Mouse (Mus musculus) spleen, postnatal 14 days (tissue): Measurements from ENCODE around the gene Sgcb.
"Not testable (repeated sequence)": the region's sequence is repeated elsewhere in the genome, so short reads cannot be mapped to it uniquely, and the experiment has no call there.

Experiments
- DNase-seq, 2 experiments: peaks; one replicate each; pipeline ENCODE4 v3.0.0; 2021 to 2022; ENCODE audit warnings: low spot score in 2 of 2

Sgcb gene

DNA sequence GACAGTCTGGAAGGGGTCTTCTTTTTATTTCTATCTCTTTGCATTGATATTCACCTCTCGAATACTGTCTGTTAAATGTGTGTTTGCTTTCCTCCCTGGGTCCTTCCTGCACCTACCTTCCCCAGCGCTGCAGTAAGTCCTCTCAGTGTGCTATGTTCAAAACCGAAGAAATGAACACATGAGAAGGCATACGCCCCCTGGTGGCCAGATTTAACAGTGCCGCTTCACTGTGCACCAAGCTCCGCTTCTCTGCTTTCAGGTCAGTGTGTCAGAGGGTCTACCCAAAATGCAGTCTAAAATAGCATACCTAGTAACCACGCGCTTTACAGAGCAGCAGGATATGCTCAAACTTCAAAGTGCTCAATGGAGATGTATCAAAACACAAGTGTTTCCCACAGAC is 14.4 kb downstream of the Sgcb start:
- peak; percentile 25 to 47 for DNase-seq

GRCm38 (mm10) chr5:73632291-73632690 is 15.3 kb downstream of the Sgcb start, which contains the start of gene Lrrc66:
Gene Lrrc66 (minus strand): TSS chr5:73632526.
- DNase-seq = no peak

DNA sequence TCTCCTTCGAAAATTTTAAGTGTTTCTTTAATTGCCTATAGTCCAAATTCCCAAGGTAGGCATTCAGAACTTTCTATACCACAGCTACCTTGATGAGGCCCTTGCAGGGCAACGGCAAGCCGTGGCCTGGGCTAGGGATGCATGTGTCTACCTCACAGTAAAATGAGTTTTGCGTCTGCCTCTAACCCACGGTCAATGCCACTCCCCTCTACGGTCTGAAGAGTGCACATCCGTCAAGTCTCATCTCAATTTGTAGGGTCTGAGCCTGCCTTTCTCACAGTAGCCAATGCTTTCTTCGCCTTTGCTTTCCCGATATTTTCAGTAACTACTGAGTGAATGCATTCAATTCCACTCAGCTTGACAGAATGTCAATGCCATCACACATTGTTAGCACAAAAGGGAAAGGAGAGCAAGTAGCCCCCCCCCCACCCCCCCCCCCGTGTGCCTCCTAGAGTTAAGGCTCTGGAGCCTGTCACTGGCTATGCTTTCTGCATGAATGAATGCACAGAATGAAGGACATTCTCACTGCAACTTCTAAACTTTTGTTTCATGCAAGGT is 16.5 kb downstream of the Sgcb start:
- DNase-seq = no peak

DNA sequence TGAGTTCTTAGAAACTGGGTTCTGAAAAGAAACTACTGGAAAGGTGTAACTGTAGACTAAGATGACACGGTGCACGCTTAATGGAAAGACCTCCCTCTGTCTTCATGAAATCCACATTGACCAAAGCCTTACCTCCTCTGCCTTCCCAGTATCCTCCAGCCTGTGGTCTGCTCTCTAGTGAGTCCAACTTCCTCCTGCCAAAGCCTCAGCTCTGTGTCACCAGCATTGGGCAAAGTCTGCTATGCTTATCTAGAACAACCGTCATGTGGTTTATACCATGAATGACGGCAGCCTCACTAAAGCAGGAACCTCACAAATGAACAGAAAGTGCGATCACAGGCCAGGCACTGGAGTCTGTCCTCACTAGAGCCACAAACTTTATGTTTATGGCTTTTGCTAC is 17.4 kb downstream of the Sgcb start:
- DNase-seq = no peak

DNA sequence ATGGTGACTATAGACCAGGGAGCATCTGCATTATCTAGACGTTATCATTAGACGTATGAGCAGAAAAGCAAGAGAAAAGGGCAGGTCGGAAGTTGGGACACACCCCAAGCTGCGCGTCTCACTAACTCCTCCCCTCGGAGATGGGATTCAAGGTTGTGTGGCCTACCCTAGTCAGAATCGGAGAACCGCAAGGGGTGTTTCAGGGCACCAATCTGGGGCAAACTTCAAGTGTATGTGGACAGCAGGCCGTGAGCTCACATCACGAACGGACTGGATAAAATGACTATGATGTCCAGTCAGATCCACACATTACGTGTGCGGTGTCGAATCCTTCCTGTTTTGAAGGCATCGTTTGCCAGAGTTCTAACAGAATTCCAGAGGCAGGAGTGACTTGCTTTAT is 19.6 kb downstream of the Sgcb start:
- no peak for DNase-seq

- DNase-seq = no peak
These were observed 20.0 kb downstream of the Sgcb start for GRCm38 (mm10) chr5:73627559-73627958.

- DNase-seq = no peak
These were observed 20.7 kb downstream of the Sgcb start for GRCm38 (mm10) chr5:73626842-73627241.

GRCm38 (mm10) chr5:73625505-73625904 is 22.1 kb downstream of the Sgcb start:
- no peak for DNase-seq

DNA sequence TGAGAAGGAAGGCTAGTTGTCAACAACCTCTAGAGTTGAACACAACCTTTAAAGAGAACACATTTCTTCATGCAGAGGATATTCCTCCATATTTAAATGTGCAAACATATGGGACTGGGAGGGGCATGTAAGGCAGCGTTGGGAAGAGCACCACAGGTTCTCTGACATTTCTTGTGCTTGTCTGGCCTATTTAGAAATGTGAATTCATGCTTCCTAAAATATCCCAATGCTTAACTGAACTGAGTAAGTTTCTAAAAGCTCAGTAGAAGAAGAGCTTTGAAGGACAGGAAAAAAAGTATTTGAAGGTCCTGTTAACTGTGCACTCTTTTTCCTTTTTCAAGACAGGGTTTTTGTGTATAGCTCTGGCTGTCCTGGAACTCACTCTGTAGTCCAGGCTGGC is 28.6 kb downstream of the Sgcb start:
- no peak for DNase-seq

DNA sequence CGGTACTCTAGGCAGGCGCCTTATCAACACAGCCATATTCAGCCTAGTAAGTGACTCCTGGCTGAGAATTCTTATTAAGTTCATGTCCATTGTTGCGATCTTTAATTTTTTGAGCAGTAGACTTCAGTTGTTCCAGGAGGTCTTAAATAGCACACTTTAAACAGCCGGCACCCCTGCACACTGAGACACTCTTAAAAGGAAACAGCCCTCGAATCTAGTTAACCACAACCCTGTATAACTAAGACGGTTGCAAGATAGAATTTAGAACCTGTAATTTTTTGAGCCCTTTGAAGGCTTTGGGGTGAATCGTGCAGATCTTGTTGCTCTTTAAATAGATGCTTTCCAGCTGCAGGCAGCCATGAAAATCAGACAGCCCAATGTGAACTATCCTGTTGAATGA is 32.4 kb downstream of the Sgcb start:
- DNase-seq = no peak

- DNase-seq = no peak
These were observed 34.3 kb downstream of the Sgcb start for GRCm38 (mm10) chr5:73613296-73613695.

DNA sequence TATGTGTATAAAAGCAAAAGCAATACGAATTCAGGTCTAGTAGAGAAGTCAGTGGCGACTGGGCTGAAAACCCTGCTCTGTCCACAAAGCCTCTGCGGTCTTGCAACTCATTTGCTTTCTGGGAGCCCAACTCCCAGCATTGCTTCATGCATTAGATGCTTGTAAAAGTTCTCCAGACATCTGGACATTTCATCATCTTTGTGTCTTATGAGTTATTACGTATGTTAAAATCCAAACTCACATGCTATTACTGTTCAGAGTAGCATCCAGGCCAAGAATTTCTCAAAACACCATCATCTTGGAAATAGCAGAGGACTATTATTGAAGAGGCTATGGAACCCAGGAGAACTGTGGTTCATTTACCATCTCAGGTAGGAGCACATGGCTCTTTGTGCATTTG is 36.5 kb downstream of the Sgcb start:
- no peak for DNase-seq

GRCm38 (mm10) chr5:73604964-73605363 is 42.6 kb downstream of the Sgcb start:
- no peak for DNase-seq

DNA sequence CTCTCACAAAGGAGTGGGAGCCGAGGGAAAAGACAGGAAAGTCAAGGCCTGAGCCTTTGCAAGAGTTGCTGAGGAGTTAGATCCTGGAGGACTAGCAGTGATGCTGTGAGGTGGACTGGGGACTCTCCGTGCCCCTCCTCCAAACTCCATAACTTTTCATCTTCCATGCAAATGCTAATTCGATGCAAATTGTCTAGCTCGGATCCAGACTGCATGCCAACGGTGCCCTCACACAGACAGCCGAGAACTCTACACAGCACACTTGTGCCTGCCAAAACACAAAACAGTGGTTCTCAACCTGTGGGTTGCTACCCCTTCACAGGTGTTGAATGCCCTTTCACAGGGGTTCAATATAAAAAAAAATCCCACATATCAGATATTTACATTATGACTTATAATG is 43.0 kb downstream of the Sgcb start:
- no peak for DNase-seq

GRCm38 (mm10) chr5:73602865-73603264 is 44.7 kb downstream of the Sgcb start:
- no peak for DNase-seq

DNA sequence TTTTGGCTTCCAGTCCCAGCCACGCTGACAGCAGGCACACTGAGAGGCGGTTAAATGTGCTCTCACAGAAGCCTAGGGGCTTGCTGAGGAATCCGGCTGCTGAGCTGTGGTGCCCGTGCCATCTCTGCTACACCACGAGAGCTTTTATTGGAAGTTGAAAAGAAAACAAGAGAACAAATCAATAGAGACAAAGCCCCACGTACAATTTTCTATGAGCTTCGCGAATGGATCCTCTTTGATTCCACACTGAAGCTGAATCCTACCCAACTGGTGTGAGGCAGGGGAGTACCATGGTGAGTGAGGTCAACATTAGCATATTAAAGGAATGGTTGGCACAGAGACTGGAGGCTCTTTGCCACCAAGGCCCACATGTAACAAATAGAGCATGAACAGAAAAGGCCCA is 46.2 kb downstream of the Sgcb start:
- DNase-seq = no peak

DNA sequence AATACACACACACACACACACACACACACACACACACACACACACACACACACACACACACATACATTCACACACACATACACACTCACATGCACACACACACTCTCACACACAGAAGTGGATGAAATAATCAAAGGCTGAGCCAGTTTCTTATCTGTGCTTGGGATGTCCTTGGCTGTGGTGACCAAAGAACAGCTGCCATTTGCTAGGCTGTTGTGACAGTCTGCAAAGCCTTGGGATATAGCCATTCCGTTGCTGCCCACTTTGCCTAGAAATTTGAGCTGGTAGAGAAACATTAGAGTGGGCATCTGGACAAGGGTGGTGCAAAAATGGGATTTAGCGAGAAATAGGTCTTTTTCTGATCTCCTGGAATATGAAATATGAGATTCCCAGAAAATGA is 47.6 kb downstream of the Sgcb start:
- DNase-seq = no peak

DNA sequence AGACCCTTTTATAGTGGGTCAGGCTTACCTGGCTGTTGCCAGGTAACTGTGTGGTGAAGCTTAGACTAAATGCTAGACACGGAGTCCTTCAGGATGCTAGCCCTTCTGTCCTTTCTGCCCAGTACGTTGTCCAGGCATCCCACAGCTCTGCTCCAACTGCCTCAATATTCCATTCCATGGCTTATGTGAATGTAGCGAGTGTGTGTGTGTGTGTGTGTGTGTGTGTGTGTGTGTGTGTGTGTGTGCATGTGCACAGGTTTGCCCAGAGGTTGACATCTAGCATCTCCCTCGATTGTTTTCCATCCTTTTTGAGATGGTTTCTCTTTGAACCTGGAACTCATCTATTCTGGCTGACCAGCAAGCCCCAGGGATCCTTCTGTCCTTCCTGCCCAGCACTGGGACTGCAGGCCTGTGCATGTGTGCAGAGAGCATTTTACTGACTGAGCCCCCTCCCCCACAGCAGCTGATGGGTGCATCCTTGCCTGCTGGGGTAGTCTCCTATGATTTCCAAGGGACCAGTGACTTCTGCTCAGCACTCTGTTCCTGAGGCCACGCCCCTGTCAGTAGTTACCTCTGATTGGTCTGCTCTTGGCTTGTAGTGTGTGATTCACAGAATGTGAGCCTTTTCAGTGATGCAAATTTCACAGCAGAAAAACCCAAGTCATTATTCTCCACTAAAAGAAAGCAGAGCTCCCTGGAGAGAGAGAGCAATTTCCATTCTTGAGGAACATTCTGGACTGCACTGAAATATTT is 48.5 kb downstream of the Sgcb start:
- DNase-seq = no peak

GRCm38 (mm10) chr5:73587119-73587518 is 60.5 kb downstream of the Sgcb start:
- no peak for DNase-seq

- no peak for DNase-seq
These were observed 61.0 kb downstream of the Sgcb start for GRCm38 (mm10) chr5:73586597-73586996.

GRCm38 (mm10) chr5:73585212-73586115 is 62.1 kb downstream of the Sgcb start:
- no peak for DNase-seq

- not testable (repeated sequence) for DNase-seq
These were observed 63.6 kb downstream of the Sgcb start for GRCm38 (mm10) chr5:73584011-73584410.
